Mouse (Mus musculus): ENCODE results near the gene Kat2a.

Gene Kat2a

DNA sequence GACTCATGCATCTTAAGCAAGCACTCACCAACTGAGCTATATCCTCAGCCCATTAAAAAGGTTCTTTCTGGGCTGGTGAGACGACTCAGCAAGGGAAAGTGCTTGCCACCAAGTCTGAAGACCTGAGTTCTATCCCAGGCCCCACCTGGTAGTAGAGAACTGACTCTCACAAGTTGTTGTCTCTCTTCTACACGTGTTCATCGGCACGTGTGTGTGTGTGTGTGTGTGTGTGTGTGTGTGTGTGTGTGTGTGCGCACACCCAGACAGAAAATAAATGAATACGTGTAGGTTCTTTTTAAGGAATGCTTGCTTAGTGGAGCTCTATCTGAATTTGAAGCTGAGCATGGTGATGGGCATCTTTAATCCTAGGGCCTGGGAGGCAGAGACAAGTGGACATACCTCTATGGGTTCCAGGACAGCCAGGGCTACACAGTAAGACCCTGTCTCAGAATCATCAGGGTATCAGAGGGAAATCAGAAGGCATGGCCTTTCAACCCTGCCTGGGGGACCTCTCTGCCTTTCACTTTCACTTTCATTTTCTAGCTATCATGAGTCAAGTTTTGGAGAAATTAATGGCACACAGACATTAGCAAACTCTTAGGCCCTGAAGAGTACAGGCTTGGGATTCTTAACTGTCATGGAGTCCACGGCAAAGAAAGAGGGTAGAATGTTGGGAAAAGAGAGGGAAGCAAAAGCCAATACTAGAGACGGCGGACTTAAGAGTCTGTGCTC, 23.0 kb upstream of the Kat2a start:
- DNase-seq: no peak

- no peak for DNase-seq
These were observed 18.4 kb upstream of the Kat2a start for GRCm38 (mm10) chr11:100730477-100731205.

GRCm38 (mm10) chr11:100729976-100730375, 17.7 kb upstream of the Kat2a start:
- no peak for DNase-seq

- no peak for DNase-seq
These were observed 16.3 kb upstream of the Kat2a start for GRCm38 (mm10) chr11:100728601-100729000.

DNA sequence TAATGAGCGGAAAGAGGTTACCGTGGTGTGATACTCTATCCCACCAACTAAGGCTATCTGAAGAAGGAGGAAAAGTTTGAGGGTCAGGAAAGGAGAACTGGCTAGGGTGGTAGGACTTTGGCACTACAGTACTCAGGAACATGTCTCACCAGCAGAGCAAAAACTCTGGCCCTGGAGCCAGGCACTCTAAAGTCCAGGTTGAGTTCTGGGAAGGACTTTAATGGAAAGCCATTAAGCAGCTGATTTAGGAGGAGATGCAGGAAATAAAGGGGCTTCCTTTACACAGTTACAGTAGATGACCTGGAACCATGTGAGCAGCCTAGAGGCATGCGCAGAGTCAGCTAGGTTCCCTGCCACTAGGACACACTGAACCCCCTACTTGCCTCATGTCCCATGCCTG, 14.9 kb upstream of the Kat2a start:
- no peak for DNase-seq

DNA sequence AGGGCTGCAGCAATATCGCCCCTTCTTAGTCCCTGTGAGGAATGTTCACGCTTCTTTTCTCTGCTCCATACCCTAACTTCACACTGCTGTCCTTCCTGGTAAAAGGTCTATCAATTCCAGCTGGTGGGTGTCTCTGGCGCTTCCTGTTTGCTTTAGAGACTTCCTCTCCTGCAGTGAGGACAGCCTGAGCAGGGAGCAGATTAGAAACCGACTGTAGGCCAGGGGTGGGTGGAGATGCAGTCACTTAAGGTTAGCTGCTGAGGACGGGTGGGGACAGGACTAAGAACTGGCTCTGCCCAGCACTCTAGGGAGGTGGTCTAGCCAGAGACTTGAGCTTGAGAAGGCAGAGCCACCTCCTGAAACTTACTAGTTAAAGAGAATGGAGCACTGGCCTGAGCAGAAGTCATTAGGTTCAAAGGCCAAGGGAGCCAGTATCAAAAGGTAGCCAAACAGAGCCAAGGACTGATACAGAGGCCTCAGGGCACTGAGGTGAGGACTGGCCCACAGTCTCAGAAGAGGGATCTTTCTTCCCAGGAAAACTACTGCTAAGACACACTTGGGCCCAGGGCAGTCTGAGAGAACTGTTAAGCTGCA, 12.8 kb upstream of the Kat2a start:
- DNase-seq: no peak

GRCm38 (mm10) chr11:100722493-100723028, 10.3 kb upstream of the Kat2a start:
- no peak for DNase-seq

DNA sequence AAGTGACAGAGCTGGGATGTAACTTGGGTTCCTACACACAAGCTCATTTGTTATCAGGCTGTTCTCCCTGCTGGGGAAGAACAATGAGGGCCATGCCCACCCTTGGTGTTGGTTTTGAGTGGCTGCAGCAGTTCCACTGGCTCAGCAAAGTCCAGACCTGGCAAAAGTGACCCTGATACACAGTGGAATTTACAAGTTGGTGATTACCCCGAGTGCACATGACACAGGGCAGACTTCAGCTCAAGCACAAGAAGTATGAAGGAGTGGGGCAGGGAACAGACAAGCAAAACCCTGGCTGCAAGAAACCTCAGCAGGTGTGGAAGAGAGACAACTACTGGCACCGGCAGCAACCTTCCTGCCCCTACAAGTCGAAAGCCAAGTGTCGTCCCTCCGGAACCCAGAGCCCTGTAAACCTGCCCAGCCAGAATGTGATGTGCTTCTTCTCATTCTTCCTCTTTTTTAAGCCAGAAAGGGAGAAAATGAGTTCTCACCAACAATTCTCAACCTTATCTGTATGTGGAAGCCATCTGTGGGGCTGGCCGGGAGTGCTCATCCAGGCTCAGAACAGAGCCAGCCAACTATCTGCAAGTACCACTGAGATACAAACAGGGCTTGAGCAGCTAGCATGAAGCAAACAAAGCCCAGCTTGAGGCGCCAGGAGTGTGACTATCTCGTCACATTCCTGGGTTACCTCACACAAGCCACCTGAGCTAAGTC, 9.7 kb upstream of the Kat2a start:
- DNase-seq: no peak

DNA sequence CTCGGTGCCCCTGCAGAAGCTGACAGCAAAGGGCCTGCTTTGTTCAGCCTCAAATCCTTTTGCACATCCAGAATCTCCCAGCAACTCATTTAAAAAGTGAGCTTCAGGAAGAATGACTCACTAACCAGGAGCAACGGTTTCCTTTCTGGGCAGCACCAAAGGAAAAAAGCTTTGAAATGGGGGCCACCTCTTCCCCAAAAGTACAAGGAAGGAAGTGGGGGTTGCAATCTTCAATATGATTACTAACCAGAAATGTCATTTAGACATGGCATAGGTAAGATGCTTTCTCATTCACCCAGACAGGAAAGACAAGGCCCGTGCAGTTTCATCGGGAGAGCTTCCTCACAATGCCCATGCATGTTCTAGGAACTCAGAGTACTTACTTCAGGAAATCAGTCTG, 9.0 kb upstream of the Kat2a start:
- no peak for DNase-seq

DNA sequence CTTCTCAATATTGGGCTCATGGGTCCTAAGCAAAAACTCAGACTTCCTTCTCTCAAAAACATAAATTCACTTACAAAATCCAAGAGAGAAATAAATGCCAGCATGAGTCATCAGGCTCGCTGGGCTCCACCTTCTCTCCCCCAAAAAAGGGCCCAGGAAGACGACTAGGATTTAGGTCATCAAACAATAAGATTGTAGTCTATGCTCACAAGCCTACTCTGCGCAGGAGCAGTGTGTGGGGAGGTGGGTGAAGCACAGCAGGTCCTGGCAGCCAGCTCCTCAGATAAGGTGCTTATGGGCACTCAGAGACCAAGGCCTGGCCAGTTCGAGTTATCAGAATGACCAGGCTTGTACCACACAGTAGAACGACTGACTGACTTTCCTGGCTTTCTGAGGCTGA, 8.1 kb upstream of the Kat2a start:
- no peak for DNase-seq

GRCm38 (mm10) chr11:100719893-100720292, 7.6 kb upstream of the Kat2a start:
- DNase-seq: no peak

GRCm38 (mm10) chr11:100719312-100719711, 7.0 kb upstream of the Kat2a start:
- DNase-seq: no peak

DNA sequence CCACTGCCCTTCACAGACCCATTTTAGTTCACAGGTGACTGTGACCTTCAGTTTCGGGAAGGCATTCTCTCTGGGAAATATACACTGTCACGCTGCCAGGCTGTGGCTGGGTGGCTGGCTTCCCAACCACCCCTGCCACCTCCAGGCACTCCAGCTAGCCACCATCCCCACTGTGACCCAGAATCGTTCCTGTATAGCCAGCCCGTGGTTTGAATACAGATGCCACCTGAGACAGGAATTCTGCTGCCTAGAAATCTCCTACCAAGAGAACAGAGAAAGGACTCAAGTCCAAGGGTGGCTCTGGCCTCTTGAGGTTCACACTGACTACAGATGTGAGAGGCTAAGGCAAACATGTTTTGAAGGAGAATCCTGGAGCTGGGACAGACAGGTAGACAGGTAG, 6.6 kb upstream of the Kat2a start:
- no peak for DNase-seq

GRCm38 (mm10) chr11:100718462-100718861, 6.2 kb upstream of the Kat2a start:
- no peak for DNase-seq

GRCm38 (mm10) chr11:100716649-100717048, 4.4 kb upstream of the Kat2a start:
- DNase-seq: no peak

GRCm38 (mm10) chr11:100714948-100715347, 2.7 kb upstream of the Kat2a start:
- no peak for DNase-seq

DNA sequence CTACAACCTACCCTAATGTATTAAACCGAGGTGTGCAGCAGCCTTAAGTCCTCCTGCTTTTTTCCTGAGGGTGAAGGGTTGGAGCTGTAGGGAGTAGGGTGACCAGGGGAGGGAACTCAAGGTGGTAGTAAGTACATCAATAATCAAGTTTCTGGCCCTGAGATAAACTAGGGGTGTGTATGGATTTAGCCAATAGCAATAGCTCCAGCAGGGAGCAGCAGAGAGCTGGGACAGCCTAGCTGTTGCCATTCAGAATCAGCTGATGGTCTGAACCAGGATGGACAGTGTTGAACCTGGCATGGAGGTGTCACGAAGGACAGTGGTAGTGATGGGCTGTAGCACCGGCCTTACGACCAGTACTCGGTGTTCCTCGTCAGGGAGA, 2.3 kb upstream of the Kat2a start:
- peak; percentile 42 to 62 for DNase-seq

GRCm38 (mm10) chr11:100713735-100714533, 1.7 kb upstream of the Kat2a start, which contains the start of gene Hspb9:
Hspb9 (plus strand) TSS chr11:100713850.
- DNase-seq: peak; percentile 78 to 84

DNA sequence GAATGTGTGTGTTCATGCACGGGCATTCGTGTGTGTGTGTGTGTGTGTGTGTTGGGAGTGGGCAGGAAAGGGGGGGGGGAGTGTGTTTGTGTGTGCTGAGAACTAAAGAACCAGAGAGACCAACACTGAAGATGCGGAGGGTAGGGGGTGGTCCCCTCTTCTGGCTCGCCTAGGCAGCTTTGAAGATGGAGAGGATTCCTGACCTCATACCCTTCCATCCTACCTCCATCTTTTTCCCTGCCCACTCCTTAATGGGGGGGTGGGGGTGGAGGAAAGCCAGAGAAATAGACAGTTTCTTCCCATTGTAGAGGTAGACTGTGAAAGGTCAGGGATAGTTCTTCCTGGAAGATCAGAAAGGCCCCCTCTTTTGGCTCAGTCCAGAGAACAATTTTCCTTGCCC, 909 bp upstream of the Kat2a start:
- DNase-seq: no peak

GRCm38 (mm10) chr11:100710977-100711376, 1.3 kb downstream of the Kat2a start:
- DNase-seq: no peak

- no peak for DNase-seq
These were observed 1.7 kb downstream of the Kat2a start for GRCm38 (mm10) chr11:100710528-100710927.

DNA sequence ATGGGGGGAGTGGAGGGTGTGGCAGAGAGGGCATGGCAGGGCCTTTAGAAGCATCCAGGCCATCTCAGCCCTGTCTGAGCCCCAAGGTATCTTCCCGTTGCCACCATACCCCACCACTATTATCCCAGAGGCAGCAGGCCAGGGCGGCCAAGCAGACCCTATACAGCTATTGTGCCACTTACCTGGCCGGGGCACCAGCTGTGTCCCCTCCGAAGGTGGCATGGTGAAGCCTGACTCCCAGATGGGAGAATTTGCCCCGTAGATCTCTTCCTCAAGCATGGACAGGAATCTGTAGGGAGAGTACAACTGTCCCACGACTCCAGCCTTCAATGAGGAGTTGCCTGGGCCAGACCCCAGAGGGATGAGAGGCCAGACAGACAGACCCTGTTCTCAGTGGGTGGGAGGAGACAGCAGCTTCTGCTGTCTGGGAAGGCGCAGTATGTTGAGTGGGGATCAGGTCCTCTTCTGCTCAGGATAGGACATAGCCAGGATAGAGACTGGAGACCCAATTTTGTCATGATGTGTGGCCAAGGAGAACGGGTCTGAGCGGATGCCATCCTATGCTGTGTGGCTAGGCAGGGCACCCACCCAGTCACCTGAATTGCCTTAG, 3.0 kb downstream of the Kat2a start:
- DNase-seq: no peak

All from thymus, adult 18-20 months (tissue).